Mouse (Mus musculus) left cerebral cortex, postnatal 4 days (tissue): Measurements from ENCODE around the gene Olfr1275. TPM values are rescaled to one million over a fixed set of nuclear protein-coding genes. Genes with fewer than 3 reads are reported as not detected.

Experiments
- DNase-seq: peaks from one replicate; pipeline ENCODE4 v3.0.0-alpha.2; 2022
- intact Hi-C: fragments of 180-260 bp; cut with DNase I; formaldehyde crosslinking; loops from one replicate; pipeline ENCODE4 v1.15.1; 2025
- total RNA-seq, 2 experiments: library from RNA; stranded (reverse); gene quantifications; 2 replicates each; pipeline ENCODE4 v1.2.3; 2021

Gene Olfr1275
- not detected for total RNA-seq

DNA sequence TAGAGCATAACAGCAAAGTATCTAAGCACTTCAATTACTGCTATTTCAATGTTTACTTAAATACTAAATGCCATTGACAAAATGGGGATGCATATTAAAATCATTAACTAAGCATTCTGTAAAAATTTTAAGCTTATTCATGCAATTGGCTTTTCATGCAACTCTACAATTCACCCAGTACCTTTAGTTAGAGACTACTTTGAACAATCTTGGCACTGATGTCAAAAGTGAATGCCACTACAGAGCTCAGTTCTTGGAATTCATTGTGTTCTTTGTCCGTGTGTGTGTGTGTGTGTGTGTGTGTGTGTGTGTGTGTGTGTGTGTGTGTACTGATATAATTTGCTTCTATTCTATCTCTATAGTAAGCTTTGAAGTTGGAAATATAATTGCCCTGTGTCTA is at the start of gene Olfr1275:
TSS of gene Olfr1275 (minus strand) at position 101 of the 400 bp plus-strand sequence.
- intact Hi-C loops = no loop called here
- DNase-seq = no peak

- intact Hi-C loops = no loop called here
- DNase-seq = no peak
Observed at GRCm38 (mm10) chr2:111274006-111274405, 38.9 kb upstream of the Olfr1275 start, which contains the start of gene Olfr1277. Gene Olfr1277, minus strand, starts transcription at chr2:111274106.

DNA sequence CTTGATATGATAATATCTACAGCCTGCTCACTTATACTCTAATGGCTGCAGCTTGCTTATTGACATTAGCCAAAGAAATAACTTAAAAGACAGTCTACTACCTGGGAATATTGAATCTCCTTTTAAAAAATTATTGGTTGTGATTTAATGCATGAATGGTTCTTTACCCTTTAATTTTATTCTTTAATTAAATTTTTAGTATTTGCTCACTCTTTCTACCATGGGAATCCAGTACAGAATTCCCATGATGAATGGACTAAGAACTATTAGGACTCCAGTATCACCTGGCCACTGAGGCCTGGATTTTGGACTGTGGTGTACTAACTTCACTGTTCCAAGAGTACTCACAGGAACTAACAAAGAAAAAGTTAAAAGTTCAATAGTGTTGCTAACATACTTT is 19.1 kb upstream of the Olfr1275 start, which contains the start of gene Olfr1276:
TSS of gene Olfr1276 (plus strand) at position 301 of the 400 bp plus-strand sequence.
- no peak for DNase-seq
- intact Hi-C loops = no loop called here

DNA sequence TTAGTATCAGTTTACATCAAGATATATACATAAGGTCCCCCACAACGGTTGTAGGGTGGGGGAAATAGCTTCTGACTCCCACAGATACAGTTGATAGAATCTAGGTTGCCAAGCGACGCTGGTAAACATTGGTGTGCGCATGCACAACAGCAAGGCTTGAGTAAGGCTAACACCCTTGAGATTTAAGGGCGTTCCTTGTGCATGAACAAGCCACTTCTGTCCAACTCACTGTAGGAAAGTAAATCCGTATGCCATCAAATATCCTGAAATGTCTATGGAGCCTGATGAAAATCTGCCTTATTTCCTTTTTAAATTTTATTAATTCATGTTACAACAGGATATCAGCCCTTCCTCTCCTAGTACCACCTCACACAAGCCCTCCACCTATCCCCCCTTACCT is 5.6 kb downstream of the Olfr1275 start, which contains the start of gene 4930430A15Rik:
TSS of gene 4930430A15Rik (minus strand) at position 101 of the 400 bp plus-strand sequence.
- DNase-seq = no peak
- intact Hi-C loops = no loop called here

DNA sequence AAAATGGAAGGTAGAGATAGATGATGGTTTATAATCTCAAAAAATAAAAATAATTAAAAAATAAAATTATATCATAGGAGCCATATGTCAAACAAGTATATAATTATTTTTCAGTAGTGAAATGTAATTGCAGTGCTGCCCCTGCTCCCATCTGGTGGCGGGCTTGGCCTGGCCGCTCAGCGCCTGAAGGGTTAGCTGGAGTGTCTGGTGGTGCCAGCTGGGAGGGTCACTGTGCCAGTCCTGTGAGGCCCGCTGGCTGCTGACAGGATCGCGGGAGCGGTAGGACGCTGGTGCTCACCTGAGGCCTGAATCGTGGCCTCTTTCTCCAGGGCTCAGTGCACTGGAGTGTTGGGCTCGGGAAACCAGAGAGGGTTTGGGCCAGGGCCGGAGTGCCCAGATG is 53.0 kb downstream of the Olfr1275 start:
- DNase-seq = peak; percentile 1

More for the DNA sequence above, 53.0 kb downstream of the Olfr1275 start:
- intact Hi-C loops = no loop called here

Other genes starting within 250 kb of the Olfr1275 start
- not detected for gene Gm13941, start 129.3 kb downstream of the Olfr1275 start, total RNA-seq
- not detected for gene Gm15130, start 82.3 kb downstream of the Olfr1275 start, total RNA-seq
- gene 4930430A15Rik, start 5.7 kb downstream of the Olfr1275 start, total RNA-seq = not detected
- gene Olfr1276, start 19.2 kb upstream of the Olfr1275 start, total RNA-seq = not detected
- not detected for gene Olfr1277, start 38.8 kb upstream of the Olfr1275 start, total RNA-seq
- not detected for gene Olfr1278, start 54.9 kb upstream of the Olfr1275 start, total RNA-seq
- gene Olfr1279, start 65.3 kb upstream of the Olfr1275 start, total RNA-seq = not detected
- gene Olfr1280, start 78.7 kb upstream of the Olfr1275 start, total RNA-seq = not detected
- gene Olfr1281, start 91.2 kb upstream of the Olfr1275 start, total RNA-seq = not detected
- gene Olfr1282, start 100.8 kb upstream of the Olfr1275 start, total RNA-seq = not detected
- gene Olfr1283, start 131.5 kb upstream of the Olfr1275 start, total RNA-seq = not detected
- gene Olfr1284, start 140.2 kb upstream of the Olfr1275 start, total RNA-seq = not detected
- gene Olfr1286, start 187.8 kb upstream of the Olfr1275 start, total RNA-seq = not detected
- gene Olfr1287, start 213.9 kb upstream of the Olfr1275 start, total RNA-seq = not detected
- not detected for gene Olfr1288, start 238.8 kb upstream of the Olfr1275 start, total RNA-seq
- not detected for gene Olfr1289, start 245.5 kb upstream of the Olfr1275 start, total RNA-seq